Comparison of ENCODE assay signal across 13 mouse cellular contexts in genomic region chr4:152465116-152465515, GRCm38 (mm10). TPM values are rescaled to one million over a fixed set of nuclear protein-coding genes. Genes with fewer than 3 reads are reported as not detected.
DNase-seq lines count a peak whose midpoint lies in the region; ATAC-seq lines count a peak whose summit lies in the region.
"Had no signal": no experiment of that assay in that cellular context is flagged by ENCODE, and none has a peak within 500 bp of the region (broad histone marks: within the 10 kb centered on the region; RNA-seq: fewer than 3 reads in every experiment).

No protein-coding gene starts in this region.

- H3K27me3 ChIP-seq in forebrain, embryonic 12.5 days, result no peaks in the 10 kb centered on the region
- no peaks in the 10 kb centered on the region for H3K27me3 ChIP-seq in hindbrain, embryonic 16.5 days (replicated peaks; ENCODE audit: control insufficient read depth, insufficient read depth, low read length)
- no peaks in the 10 kb centered on the region for H3K27me3 ChIP-seq in neural tube, embryonic 14.5 days (ENCODE audit: control insufficient read depth, insufficient read depth, low read length)
- H3K27me3 ChIP-seq: liver, embryonic 12.5 days had no signal

- WGBS in forebrain, embryonic 12.5 days, result 7% methylated on average over 8 of the region's 8 CpGs
- 24% methylated on average over 8 of the region's 8 CpGs for WGBS in hindbrain, embryonic 16.5 days
- 19% methylated on average over 8 of the region's 8 CpGs for WGBS in neural tube, embryonic 14.5 days

- peak overlapping the region; percentile 75 for H3K27ac ChIP-seq in forebrain, embryonic 12.5 days
- no peak overlapping the region for H3K27ac ChIP-seq in hindbrain, embryonic 16.5 days (ENCODE audit: low read depth, low read length)
- H3K27ac ChIP-seq in neural tube, embryonic 14.5 days (ENCODE audit: low read depth, low read length), result 0 out of 2 replicates have a peak overlapping the region, but pooled peaks have one; percentile 16
- H3K27ac ChIP-seq: liver, embryonic 12.5 days had no signal

- peak overlapping the region; percentile 0; the same call in 1 of the 2 replicates for H3K9ac ChIP-seq in forebrain, embryonic 12.5 days
- H3K9ac ChIP-seq in hindbrain, embryonic 16.5 days (ENCODE audit: low read depth, low read length), result no peak overlapping the region
- H3K9ac ChIP-seq in neural tube, embryonic 14.5 days (replicated peaks; ENCODE audit: low read depth, low read length), result no peak overlapping the region
- H3K9ac ChIP-seq: liver, embryonic 12.5 days had no signal

- peaks cover 23% of the 10 kb centered on the region for H3K4me1 ChIP-seq in forebrain, embryonic 12.5 days
- no peaks in the 10 kb centered on the region; the same call in 1 of the 2 replicates for H3K4me1 ChIP-seq in hindbrain, embryonic 16.5 days (ENCODE audit: control insufficient read depth, insufficient read depth, low read depth, low read length)
- H3K4me1 ChIP-seq in neural tube, embryonic 14.5 days (ENCODE audit: control insufficient read depth, insufficient read depth, low read length), result peaks cover 5% of the 10 kb centered on the region; the same call in 1 of the 2 replicates
- H3K4me1 ChIP-seq: liver, embryonic 12.5 days had no signal

- H3K36me3 ChIP-seq in forebrain, embryonic 12.5 days (replicated peaks), result no peaks in the 10 kb centered on the region
- H3K36me3 ChIP-seq in hindbrain, embryonic 16.5 days (ENCODE audit: control insufficient read depth, insufficient read depth, low read length), result no peaks in the 10 kb centered on the region
- H3K36me3 ChIP-seq in neural tube, embryonic 14.5 days (ENCODE audit: control insufficient read depth, insufficient read depth, low read length), result no peaks in the 10 kb centered on the region
- H3K36me3 ChIP-seq: liver, embryonic 12.5 days had no signal

- peak; percentile 72; the same call in 1 of the 2 replicates for ATAC-seq in forebrain, embryonic 12.5 days (ENCODE audit: low FRiP score)
- peak; percentile 51 for ATAC-seq in hindbrain, embryonic 16.5 days
- ATAC-seq in neural tube, embryonic 14.5 days (ENCODE audit: low read depth), result peak; percentile 78; the same call in 1 of the 2 replicates
- ATAC-seq: liver, embryonic 12.5 days had no signal

- peak; percentile 28 for DNase-seq in embryo, embryonic 10.5 days (ENCODE audit: low spot score)
- no peak for DNase-seq in urinary bladder, postnatal 14 days (ENCODE audit: low spot score)
- DNase-seq in ovary, adult 18-20 months (ENCODE audit: low spot score), result no peak
- DNase-seq in heart, adult 11 months, result no peak
- DNase-seq: adrenal gland, postnatal 10 days; kidney, postnatal 10 days; lung, postnatal 14 days; right cerebral cortex, postnatal 14 days; thymus, postnatal 4 days had no signal

- no peak overlapping the region for H3K4me3 ChIP-seq in forebrain, embryonic 12.5 days (replicated peaks)
- no peak overlapping the region for H3K4me3 ChIP-seq in hindbrain, embryonic 16.5 days (ENCODE audit: low read length)
- no peak overlapping the region for H3K4me3 ChIP-seq in neural tube, embryonic 14.5 days (ENCODE audit: low read depth, low read length)
- H3K4me3 ChIP-seq: liver, embryonic 12.5 days had no signal

- H3K4me2 ChIP-seq in forebrain, embryonic 12.5 days, result peak overlapping the region; percentile 11; the same call in 1 of the 2 replicates
- H3K4me2 ChIP-seq in hindbrain, embryonic 16.5 days (ENCODE audit: low read length), result no peak overlapping the region
- H3K4me2 ChIP-seq in neural tube, embryonic 14.5 days (ENCODE audit: low read depth, low read length), result no peak overlapping the region
- H3K4me2 ChIP-seq: liver, embryonic 12.5 days had no signal

- no peaks in the 10 kb centered on the region for H3K9me3 ChIP-seq in forebrain, embryonic 12.5 days
- no peaks in the 10 kb centered on the region for H3K9me3 ChIP-seq in hindbrain, embryonic 16.5 days (ENCODE audit: control insufficient read depth, low read length)
- H3K9me3 ChIP-seq in neural tube, embryonic 14.5 days (ENCODE audit: control insufficient read depth, low read length), result no peaks in the 10 kb centered on the region
- H3K9me3 ChIP-seq: liver, embryonic 12.5 days had no signal

RNA-seq across cellular contexts. Expression of gene Nphp4, which starts 11.4 kb away (rescaled TPM):
- 7.3 and 7.5 TPM in 2 replicates for polyA plus RNA-seq in forebrain, embryonic 12.5 days (2016; fragmentation: Nextera tagmentation; extraction: Ambion mirVana)
- polyA plus RNA-seq in hindbrain, embryonic 16.5 days (2015; fragmentation: Nextera tagmentation; extraction: Ambion mirVana), result 5.5 and 6.2 TPM in 2 replicates
- polyA plus RNA-seq in neural tube, embryonic 14.5 days (2014; fragmentation: Nextera tagmentation; extraction: Ambion mirVana), result 4.2 and 4.8 TPM in 2 replicates

RNA-seq across cellular contexts. Expression of gene Kcnab2, which starts 12.6 kb away (rescaled TPM):
- polyA plus RNA-seq in forebrain, embryonic 12.5 days (2016; fragmentation: Nextera tagmentation; extraction: Ambion mirVana), result 16.6 and 17.1 TPM in 2 replicates
- polyA plus RNA-seq in hindbrain, embryonic 16.5 days (2015; fragmentation: Nextera tagmentation; extraction: Ambion mirVana), result 33.2 and 33.5 TPM in 2 replicates
- polyA plus RNA-seq in neural tube, embryonic 14.5 days (2014; fragmentation: Nextera tagmentation; extraction: Ambion mirVana), result 18.3 and 31.1 TPM in 2 replicates
